Mouse (Mus musculus): ENCODE results near the gene Inha.

Gene Inha

GRCm38 (mm10) chr1:75490785-75491551 is 15.9 kb upstream of the Inha start:
- no peak for DNase-seq (ENCODE audit: low spot score in 2 of 2)

- DNase-seq (ENCODE audit: low spot score in 2 of 2), result no peak
Observed at GRCm38 (mm10) chr1:75492579-75493170, 14.2 kb upstream of the Inha start.

- no peak for DNase-seq (ENCODE audit: low spot score in 2 of 2)
Observed at GRCm38 (mm10) chr1:75494878-75495548, 11.9 kb upstream of the Inha start.

- no peak for DNase-seq (ENCODE audit: low spot score in 2 of 2)
Observed at GRCm38 (mm10) chr1:75498897-75499296, 8.0 kb upstream of the Inha start.

- DNase-seq (ENCODE audit: low spot score in 2 of 2), result no peak
Observed at GRCm38 (mm10) chr1:75499441-75499840, 7.4 kb upstream of the Inha start.

GRCm38 (mm10) chr1:75501905-75502304 is 5.0 kb upstream of the Inha start:
- DNase-seq (ENCODE audit: low spot score in 2 of 2), result no peak

- no peak for DNase-seq (ENCODE audit: low spot score in 2 of 2)
Observed at GRCm38 (mm10) chr1:75502945-75503650, 3.8 kb upstream of the Inha start.

- DNase-seq (ENCODE audit: low spot score in 2 of 2), result no peak
Observed at GRCm38 (mm10) chr1:75503651-75503980, 3.3 kb upstream of the Inha start.

GRCm38 (mm10) chr1:75504256-75505045 is 2.4 kb upstream of the Inha start:
- no peak for DNase-seq (ENCODE audit: low spot score in 2 of 2)

GRCm38 (mm10) chr1:75505159-75505955 is 1.5 kb upstream of the Inha start:
- no peak for DNase-seq (ENCODE audit: low spot score in 2 of 2)

- no peak for DNase-seq (ENCODE audit: low spot score in 2 of 2)
Observed at GRCm38 (mm10) chr1:75505956-75506831, 683 bp upstream of the Inha start, which contains the start of gene Obsl1. Gene Obsl1 (minus strand): TSS chr1:75506452.

- DNase-seq (ENCODE audit: low spot score in 2 of 2), result no peak
Observed at GRCm38 (mm10) chr1:75509586-75509985, 2.7 kb downstream of the Inha start.

- no peak for DNase-seq (ENCODE audit: low spot score in 2 of 2)
Observed at GRCm38 (mm10) chr1:75510154-75510553, 3.3 kb downstream of the Inha start.

GRCm38 (mm10) chr1:75511437-75512210 is 4.7 kb downstream of the Inha start:
- no peak for DNase-seq (ENCODE audit: low spot score in 2 of 2)

GRCm38 (mm10) chr1:75512550-75512949 is 5.7 kb downstream of the Inha start:
- DNase-seq (ENCODE audit: low spot score in 2 of 2), result no peak

- DNase-seq (ENCODE audit: low spot score in 2 of 2), result no peak
Observed at GRCm38 (mm10) chr1:75516703-75517380, 10.0 kb downstream of the Inha start.

GRCm38 (mm10) chr1:75517984-75518383 is 11.1 kb downstream of the Inha start:
- DNase-seq (ENCODE audit: low spot score in 2 of 2), result no peak

GRCm38 (mm10) chr1:75518427-75518826 is 11.6 kb downstream of the Inha start:
- DNase-seq (ENCODE audit: low spot score in 2 of 2), result no peak

All from spleen, postnatal 10 days (tissue).